Mouse (Mus musculus) kidney, embryonic 14.5 days (tissue): ENCODE results near the gene Gm9837. TPM values are rescaled to one million over a fixed set of nuclear protein-coding genes. Genes with fewer than 3 reads are reported as not detected.

Source experiments
- ATAC-seq: fragments of 200-750 bp; cut with Nextera tagmentation; 2 replicates; pipeline ENCODE4 v1.8.0; 2017; ENCODE audit warnings: moderate number of reproducible peaks, mild to moderate bottlenecking, moderate TSS enrichment, moderate library complexity; ENCODE audit not compliant: low FRiP score, low TSS enrichment
- H3K27ac ChIP-seq: fragments of 300-500 bp; sonication (generic); 2 replicates; pipeline ENCODE4 v1.5.1; 2014; ENCODE audit warnings: low read depth, mild to moderate bottlenecking, low read length, moderate library complexity, mixed read lengths
- H3K27me3 ChIP-seq: fragments of 300-500 bp; sonication (generic); 2 replicates; pipeline ENCODE4 v1.6.1; 2014; ENCODE audit warnings: mild to moderate bottlenecking, low read length; ENCODE audit not compliant: control insufficient read depth, insufficient read depth
- H3K36me3 ChIP-seq: fragments of 300-500 bp; sonication (generic); 2 replicates; pipeline ENCODE4 v1.6.1; 2014; ENCODE audit warnings: low read length, mixed read lengths; ENCODE audit not compliant: control insufficient read depth, insufficient read depth
- H3K4me1 ChIP-seq: fragments of 300-500 bp; sonication (generic); 2 replicates; pipeline ENCODE4 v1.6.1; 2014; ENCODE audit warnings: low read length, mixed read lengths; ENCODE audit not compliant: control insufficient read depth, insufficient read depth
- H3K4me2 ChIP-seq: fragments of 300-500 bp; sonication (generic); replicated peaks from 2 replicates; pipeline ENCODE4 v1.6.1; 2014; ENCODE audit warnings: low read depth, mild to moderate bottlenecking, low read length
- H3K4me3 ChIP-seq: fragments of 300-500 bp; sonication (generic); 2 replicates; pipeline ENCODE4 v1.5.1; 2014; ENCODE audit warnings: mild to moderate bottlenecking, low read length
- H3K9ac ChIP-seq: fragments of 300-500 bp; sonication (generic); 2 replicates; pipeline ENCODE4 v1.6.1; 2014; ENCODE audit warnings: low read depth, mild to moderate bottlenecking, low read length, moderate library complexity
- H3K9me3 ChIP-seq: fragments of 300-500 bp; sonication (generic); 2 replicates; pipeline ENCODE4 v1.6.1; 2016; ENCODE audit warnings: low read length; ENCODE audit not compliant: control insufficient read depth
- WGBS: fragments of 180-500 bp; shearing (Covaris S2); extraction: QIAGEN DNeasy Blood & Tissue Kit; methylation state at CpG from one replicate; pipeline ENCODE4 v1.1.7; 2014; 5-methylcytosine and 5-hydroxymethylcytosine counted together
- polyA plus RNA-seq: library from polyadenylated mRNA; unstranded; fragments of >200 nt; fragmentation: Nextera tagmentation; extraction: Ambion mirVana; gene quantifications from 2 replicates; pipeline ENCODE4 v1.2.1, GENCODE M21; 2014

The Gm9837 gene
- polyA plus RNA-seq, 1 experiment from 2014 or later: not detected

- ATAC-seq: no peak
- H3K9me3 ChIP-seq: no peaks in the 10 kb centered on the region; the same call in 1 of the 2 replicates
- 28% methylated on average over 8 of the region's 8 CpGs for WGBS
- H3K36me3 ChIP-seq: no peaks in the 10 kb centered on the region
- H3K4me2 ChIP-seq: no peak overlapping the region
- no peak overlapping the region for H3K4me3 ChIP-seq
- no peak overlapping the region for H3K27ac ChIP-seq
- H3K27me3 ChIP-seq: peaks cover 6% of the 10 kb centered on the region; the same call in 1 of the 2 replicates
- H3K4me1 ChIP-seq: peaks cover 11% of the 10 kb centered on the region; the same call in 1 of the 2 replicates
- no peak overlapping the region for H3K9ac ChIP-seq
These were observed 21.7 kb upstream of the Gm9837 start for GRCm38 (mm10) chr11:53491954-53492401.

- 85% methylated on average over 9 of the region's 9 CpGs for WGBS
- peaks cover 12% of the 10 kb centered on the region; the same call in 1 of the 2 replicates for H3K4me1 ChIP-seq
- no peaks in the 10 kb centered on the region for H3K36me3 ChIP-seq
- ATAC-seq: no peak
- no peaks in the 10 kb centered on the region; the same call in 1 of the 2 replicates for H3K9me3 ChIP-seq
- no peak overlapping the region for H3K4me2 ChIP-seq
- H3K27me3 ChIP-seq: peaks cover 11% of the 10 kb centered on the region; the same call in 1 of the 2 replicates
- no peak overlapping the region for H3K27ac ChIP-seq
- H3K9ac ChIP-seq: no peak overlapping the region
- no peak overlapping the region for H3K4me3 ChIP-seq
These were observed 19.1 kb upstream of the Gm9837 start for GRCm38 (mm10) chr11:53489421-53489820.

DNA sequence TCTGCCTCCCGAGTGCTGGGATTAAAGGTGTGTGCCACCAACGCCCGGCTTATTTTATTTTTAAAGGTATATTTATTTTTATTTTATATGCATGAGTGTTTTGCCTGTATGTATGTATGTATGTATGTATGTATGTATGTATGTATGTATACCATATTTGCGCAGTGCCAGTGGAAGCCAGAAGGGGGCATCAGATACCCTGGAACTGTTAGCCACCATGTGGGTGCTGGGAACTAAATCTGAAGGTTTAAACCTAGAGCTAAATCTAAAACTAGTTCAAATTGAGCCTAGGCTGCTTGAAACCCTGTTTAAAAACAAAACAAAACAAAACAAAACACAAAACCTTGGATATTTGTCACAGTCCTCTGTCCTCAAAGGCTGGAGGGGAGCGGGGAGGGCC is 18.7 kb upstream of the Gm9837 start:
- ATAC-seq: no peak
- WGBS: 98% methylated on average over 5 of the region's 5 CpGs

GRCm38 (mm10) chr11:53486822-53487594 is 16.7 kb upstream of the Gm9837 start:
- peaks cover 11% of the 10 kb centered on the region; the same call in 1 of the 2 replicates for H3K27me3 ChIP-seq
- H3K4me3 ChIP-seq: peak overlapping the region; percentile 25
- no peaks in the 10 kb centered on the region; the same call in 1 of the 2 replicates for H3K9me3 ChIP-seq
- ATAC-seq: peak; percentile 86
- H3K27ac ChIP-seq: no peak overlapping the region
- H3K4me1 ChIP-seq: peaks cover 10% of the 10 kb centered on the region; the same call in 1 of the 2 replicates
- peak overlapping the region; percentile 20; the same call in 1 of the 2 replicates for H3K9ac ChIP-seq
- 7% methylated on average over 27 of the region's 27 CpGs for WGBS
- H3K4me2 ChIP-seq: peak overlapping the region; percentile 48
- no peaks in the 10 kb centered on the region for H3K36me3 ChIP-seq

More for the DNA sequence above, 18.7 kb upstream of the Gm9837 start:
- Histone ChIP-seq H3K27ac (no peak overlapping the region), H3K9ac (no peak overlapping the region), H3K27me3 (peaks cover 11% of the 10 kb centered on the region; the same call in 1 of the 2 replicates), H3K36me3 (no peaks in the 10 kb centered on the region), H3K9me3 (no peaks in the 10 kb centered on the region; the same call in 1 of the 2 replicates), H3K4me1 (peaks cover 12% of the 10 kb centered on the region; the same call in 1 of the 2 replicates), H3K4me2 (no peak overlapping the region), H3K4me3 (no peak overlapping the region)

GRCm38 (mm10) chr11:53486351-53486750 is 16.1 kb upstream of the Gm9837 start:
- no peak overlapping the region for H3K4me3 ChIP-seq
- H3K9ac ChIP-seq: no peak overlapping the region
- no peaks in the 10 kb centered on the region; the same call in 1 of the 2 replicates for H3K9me3 ChIP-seq
- peaks cover 8% of the 10 kb centered on the region; the same call in 1 of the 2 replicates for H3K4me1 ChIP-seq
- no peak for ATAC-seq
- WGBS: 56% methylated on average over 3 of the region's 3 CpGs
- peak overlapping the region; percentile 48; the same call in 1 of the 2 replicates for H3K4me2 ChIP-seq
- no peak overlapping the region for H3K27ac ChIP-seq
- peaks cover 14% of the 10 kb centered on the region; the same call in 1 of the 2 replicates for H3K27me3 ChIP-seq
- H3K36me3 ChIP-seq: no peaks in the 10 kb centered on the region

- 46% methylated on average over 3 of the region's 3 CpGs for WGBS
- no peak overlapping the region for H3K27ac ChIP-seq
- H3K27me3 ChIP-seq: peaks cover 20% of the 10 kb centered on the region; the same call in 1 of the 2 replicates
- no peak overlapping the region for H3K4me2 ChIP-seq
- no peak overlapping the region for H3K9ac ChIP-seq
- H3K4me1 ChIP-seq: peaks cover 8% of the 10 kb centered on the region; the same call in 1 of the 2 replicates
- H3K4me3 ChIP-seq: no peak overlapping the region
- no peaks in the 10 kb centered on the region for H3K36me3 ChIP-seq
- H3K9me3 ChIP-seq: no peaks in the 10 kb centered on the region; the same call in 1 of the 2 replicates
- ATAC-seq: no peak
These were observed 15.4 kb upstream of the Gm9837 start for GRCm38 (mm10) chr11:53485719-53486118.

GRCm38 (mm10) chr11:53483159-53483891 is 13.0 kb upstream of the Gm9837 start:
- H3K4me1 ChIP-seq: peaks cover 17% of the 10 kb centered on the region; the same call in 1 of the 2 replicates
- no peak overlapping the region for H3K4me3 ChIP-seq
- H3K9me3 ChIP-seq: peaks cover 5% of the 10 kb centered on the region; the same call in 1 of the 2 replicates
- H3K9ac ChIP-seq: no peak overlapping the region
- no peak overlapping the region for H3K27ac ChIP-seq
- WGBS: 72% methylated on average over 9 of the region's 9 CpGs
- H3K27me3 ChIP-seq: peaks cover 43% of the 10 kb centered on the region
- no peaks in the 10 kb centered on the region for H3K36me3 ChIP-seq
- H3K4me2 ChIP-seq: no peak overlapping the region
- no peak for ATAC-seq

DNA sequence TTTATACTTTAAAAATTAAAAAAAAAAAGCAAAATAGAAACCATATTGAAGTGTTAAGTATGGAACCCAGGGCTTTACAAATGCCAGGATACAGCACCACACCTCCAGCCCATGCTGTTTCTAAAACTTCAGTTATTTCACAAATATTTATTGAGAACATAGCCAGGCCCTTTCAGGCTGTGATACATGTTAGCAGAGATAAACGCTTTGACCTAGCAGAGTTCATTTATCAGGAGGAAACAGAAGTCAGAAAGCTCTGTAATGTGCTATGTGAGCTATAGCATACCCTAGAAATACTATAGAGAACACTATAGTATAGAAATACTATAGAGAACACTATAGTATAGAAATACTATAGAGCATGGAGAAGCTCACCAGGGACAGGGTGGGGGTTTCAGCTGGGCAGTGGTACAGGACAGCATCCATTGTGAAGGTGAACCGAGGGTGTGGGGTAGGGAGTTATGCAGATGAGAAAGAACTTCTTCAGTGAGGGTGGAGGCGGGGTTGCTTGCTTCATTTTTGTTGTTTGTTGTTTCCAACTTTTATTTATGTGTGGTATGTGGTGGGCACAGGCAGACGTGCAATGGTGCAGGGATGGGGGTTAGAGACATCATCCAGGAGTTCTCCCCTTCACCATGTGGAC is 10.9 kb upstream of the Gm9837 start:
- H3K27me3 ChIP-seq: peaks cover 47% of the 10 kb centered on the region
- peaks cover 9% of the 10 kb centered on the region; the same call in 1 of the 2 replicates for H3K4me1 ChIP-seq
- H3K36me3 ChIP-seq: no peaks in the 10 kb centered on the region

More for the DNA sequence above, 10.9 kb upstream of the Gm9837 start:
- Histone ChIP-seq H3K4me2 (no peak overlapping the region), H3K27ac (no peak overlapping the region), H3K9me3 (peaks cover 5% of the 10 kb centered on the region; the same call in 1 of the 2 replicates), H3K4me3 (no peak overlapping the region), H3K9ac (no peak overlapping the region)
- 78% methylated on average over 4 of the region's 4 CpGs for WGBS
- no peak for ATAC-seq
